Mouse (Mus musculus): Measurements from ENCODE around the gene Hspd1. TPM values are rescaled to one million over a fixed set of nuclear protein-coding genes. Genes with fewer than 3 reads are reported as not detected.
A peak's percentile ranks its signal among the peaks of the same experiment; 100 is the strongest.
"Not testable (repeated sequence)": the region's sequence is repeated elsewhere in the genome, so short reads cannot be mapped to it uniquely, and the experiment has no call there.

Gene Hspd1
- polyA plus RNA-seq, 1 experiment from 2014 or later, result 272 TPM

- H3K36me3 ChIP-seq, result peaks cover 82% of the 10 kb centered on the region
- no peak overlapping the region for H3K4me2 ChIP-seq
- no peak overlapping the region for H3K9ac ChIP-seq
- peaks cover 26% of the 10 kb centered on the region for H3K4me1 ChIP-seq (replicated peaks)
- H3K27ac ChIP-seq (replicated peaks), result no peak overlapping the region
- no peak for ATAC-seq (ENCODE audit: low FRiP score, low read depth)
- H3K4me3 ChIP-seq, result no peak overlapping the region
- 77% methylated on average over 1 of the region's 1 CpGs for WGBS
- H3K27me3 ChIP-seq, result no peaks in the 10 kb centered on the region
- no peaks in the 10 kb centered on the region for H3K9me3 ChIP-seq
Observed at GRCm38 (mm10) chr1:55082106-55082505, 5.9 kb downstream of the Hspd1 start.

DNA sequence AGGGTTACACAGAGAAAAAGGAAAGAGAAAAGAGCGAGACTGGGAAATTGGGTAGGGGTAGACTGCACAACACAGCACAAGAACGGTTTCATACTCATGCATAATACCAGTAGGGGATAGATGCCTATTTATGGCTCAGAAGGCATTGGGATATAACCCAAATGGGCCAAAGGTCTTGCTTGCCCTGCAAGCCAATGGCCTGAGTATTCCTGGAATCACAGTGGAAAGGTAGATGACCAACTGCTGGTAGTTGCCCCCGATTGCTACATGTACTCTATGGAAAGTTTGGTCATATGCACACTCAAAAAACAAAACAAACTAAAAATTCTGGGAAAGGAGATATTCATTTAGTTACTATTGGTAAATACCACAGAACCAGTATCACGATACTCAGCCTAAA lies 8.4 kb downstream of the Hspd1 start:
- H3K27ac ChIP-seq (replicated peaks), result no peak overlapping the region
- H3K9ac ChIP-seq, result no peak overlapping the region
- peaks cover 83% of the 10 kb centered on the region for H3K36me3 ChIP-seq
- no peak for ATAC-seq (ENCODE audit: low FRiP score, low read depth)
- peaks cover 4% of the 10 kb centered on the region; the same call in 1 of the 2 replicates for H3K4me1 ChIP-seq (replicated peaks)
- WGBS, result 96% methylated on average over 4 of the region's 4 CpGs
- H3K9me3 ChIP-seq, result no peaks in the 10 kb centered on the region
- H3K4me3 ChIP-seq, result no peak overlapping the region
- no peaks in the 10 kb centered on the region for H3K27me3 ChIP-seq
- H3K4me2 ChIP-seq, result no peak overlapping the region

GRCm38 (mm10) chr1:55076849-55077516 lies 11.1 kb downstream of the Hspd1 start:
- 87% methylated on average over 2 of the region's 2 CpGs for WGBS
- H3K4me3 ChIP-seq, result no peak overlapping the region
- no peak for ATAC-seq (ENCODE audit: low FRiP score, low read depth)

GRCm38 (mm10) chr1:55076395-55076743 lies 11.7 kb downstream of the Hspd1 start:
- Histone ChIP-seq H3K4me2 (no peak overlapping the region), H3K36me3 (peaks cover 57% of the 10 kb centered on the region)
- no peak for ATAC-seq (ENCODE audit: low FRiP score, low read depth)

More at GRCm38 (mm10) chr1:55076849-55077516, 11.1 kb downstream of the Hspd1 start:
- Histone ChIP-seq H3K27me3 (no peaks in the 10 kb centered on the region), H3K4me2 (no peak overlapping the region), H3K9ac (no peak overlapping the region), H3K4me1 (replicated peaks) (no peaks in the 10 kb centered on the region), H3K27ac (replicated peaks) (no peak overlapping the region), H3K9me3 (no peaks in the 10 kb centered on the region), H3K36me3 (peaks cover 63% of the 10 kb centered on the region)

GRCm38 (mm10) chr1:55075652-55076394 lies 12.2 kb downstream of the Hspd1 start:
- H3K9ac ChIP-seq, result no peak overlapping the region
- no peaks in the 10 kb centered on the region for H3K9me3 ChIP-seq
- no peak for ATAC-seq (ENCODE audit: low FRiP score, low read depth)
- H3K27ac ChIP-seq (replicated peaks), result no peak overlapping the region
- no peaks in the 10 kb centered on the region for H3K4me1 ChIP-seq (replicated peaks)
- H3K36me3 ChIP-seq, result peaks cover 52% of the 10 kb centered on the region
- H3K4me3 ChIP-seq, result no peak overlapping the region
- H3K27me3 ChIP-seq, result no peaks in the 10 kb centered on the region
- no peak overlapping the region for H3K4me2 ChIP-seq
- WGBS, result 77% methylated on average over 5 of the region's 5 CpGs

More at GRCm38 (mm10) chr1:55076395-55076743, 11.7 kb downstream of the Hspd1 start:
- no peaks in the 10 kb centered on the region for H3K27me3 ChIP-seq
- H3K4me3 ChIP-seq, result no peak overlapping the region
- no peaks in the 10 kb centered on the region for H3K9me3 ChIP-seq
- no peaks in the 10 kb centered on the region for H3K4me1 ChIP-seq (replicated peaks)
- H3K27ac ChIP-seq (replicated peaks), result no peak overlapping the region
- no peak overlapping the region for H3K9ac ChIP-seq

GRCm38 (mm10) chr1:55074757-55075156 lies 13.3 kb downstream of the Hspd1 start:
- no peak overlapping the region for H3K4me2 ChIP-seq
- ATAC-seq (ENCODE audit: low FRiP score, low read depth), result 0 out of 2 replicates have a peak, but pooled peaks have one; percentile 23
- peaks cover 47% of the 10 kb centered on the region for H3K36me3 ChIP-seq
- H3K9me3 ChIP-seq, result no peaks in the 10 kb centered on the region
- H3K4me3 ChIP-seq, result no peak overlapping the region
- no peaks in the 10 kb centered on the region for H3K4me1 ChIP-seq (replicated peaks)
- 77% methylated on average over 2 of the region's 2 CpGs for WGBS
- H3K27me3 ChIP-seq, result no peaks in the 10 kb centered on the region
- H3K27ac ChIP-seq (replicated peaks), result no peak overlapping the region
- no peak overlapping the region for H3K9ac ChIP-seq

- H3K9ac ChIP-seq; H3K4me1 ChIP-seq (replicated peaks); H3K27me3 ChIP-seq; ATAC-seq (ENCODE audit: low FRiP score, low read depth); H3K27ac ChIP-seq (replicated peaks); H3K4me3 ChIP-seq; H3K9me3 ChIP-seq; H3K4me2 ChIP-seq: not testable (repeated sequence)
- H3K36me3 ChIP-seq, result peaks cover 40% of the 10 kb centered on the region
Observed at GRCm38 (mm10) chr1:55072328-55072727, 15.7 kb downstream of the Hspd1 start.

GRCm38 (mm10) chr1:55061772-55062171 lies 26.3 kb downstream of the Hspd1 start:
- ATAC-seq (ENCODE audit: low FRiP score, low read depth), result no peak
- Histone ChIP-seq H3K9me3 (no peaks in the 10 kb centered on the region), H3K36me3 (peaks cover 13% of the 10 kb centered on the region), H3K27ac (replicated peaks) (no peak overlapping the region), H3K4me2 (no peak overlapping the region), H3K9ac (no peak overlapping the region), H3K4me3 (no peak overlapping the region), H3K27me3 (no peaks in the 10 kb centered on the region), H3K4me1 (replicated peaks) (no peaks in the 10 kb centered on the region)
- 93% methylated on average over 4 of the region's 4 CpGs for WGBS

DNA sequence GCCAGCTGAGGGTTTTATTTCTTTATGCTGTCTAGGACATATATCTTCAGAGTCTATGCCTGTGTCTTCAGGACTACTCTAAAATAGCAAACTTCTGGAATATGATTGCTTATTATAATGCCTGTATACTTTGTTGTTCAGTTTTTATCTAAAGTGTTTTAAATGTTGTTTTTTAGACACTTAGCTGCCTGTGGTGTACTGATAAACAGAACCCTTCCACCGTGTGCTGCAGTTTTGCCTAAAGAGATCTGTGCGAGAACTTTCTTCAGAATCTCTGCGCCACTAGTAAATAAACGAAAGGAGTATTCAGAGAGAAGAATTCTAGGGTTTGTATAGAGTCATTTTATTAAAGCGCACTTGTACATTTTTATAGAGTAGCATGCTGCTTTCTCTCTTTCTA lies 26.9 kb downstream of the Hspd1 start:
- no peak overlapping the region for H3K9ac ChIP-seq
- H3K36me3 ChIP-seq, result peaks cover 7% of the 10 kb centered on the region; the same call in 1 of the 2 replicates
- no peak overlapping the region for H3K4me2 ChIP-seq
- no peak overlapping the region for H3K27ac ChIP-seq (replicated peaks)
- 94% methylated on average over 5 of the region's 5 CpGs for WGBS
- H3K4me1 ChIP-seq (replicated peaks), result no peaks in the 10 kb centered on the region
- no peak for ATAC-seq (ENCODE audit: low FRiP score, low read depth)
- H3K9me3 ChIP-seq, result no peaks in the 10 kb centered on the region
- no peaks in the 10 kb centered on the region for H3K27me3 ChIP-seq
- no peak overlapping the region for H3K4me3 ChIP-seq

DNA sequence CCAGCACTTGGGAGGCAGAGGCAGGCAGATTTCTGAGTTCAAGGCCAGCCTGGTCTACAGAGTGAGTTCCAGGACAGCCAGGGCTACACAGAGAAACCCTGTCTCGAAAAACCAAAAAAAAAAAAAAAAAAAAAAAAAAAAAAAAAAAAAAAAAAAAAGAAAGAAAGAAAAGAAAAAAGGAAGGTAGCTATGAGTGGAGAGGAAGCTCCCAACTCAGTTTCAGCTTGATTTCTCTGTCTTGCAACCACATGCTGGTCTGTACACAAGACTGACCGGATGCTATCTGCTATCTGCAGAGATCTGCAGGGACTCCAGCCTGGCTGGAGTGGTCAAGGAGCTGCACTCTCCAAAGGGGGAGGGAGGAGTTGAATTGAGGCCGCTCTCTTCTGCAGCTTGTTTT lies 29.7 kb downstream of the Hspd1 start:
- not testable (repeated sequence) for H3K4me2 ChIP-seq; H3K27me3 ChIP-seq; H3K27ac ChIP-seq (replicated peaks); H3K9me3 ChIP-seq; H3K4me3 ChIP-seq; ATAC-seq (ENCODE audit: low FRiP score, low read depth); H3K9ac ChIP-seq; H3K36me3 ChIP-seq
- 84% methylated on average over 2 of the region's 3 CpGs for WGBS
- H3K4me1 ChIP-seq (replicated peaks), result peaks cover 11% of the 10 kb centered on the region

- no peak overlapping the region for H3K27ac ChIP-seq (replicated peaks)
- H3K4me1 ChIP-seq (replicated peaks), result peaks cover 17% of the 10 kb centered on the region
- 0 out of 2 replicates have a peak, but pooled peaks cover 6% of the 10 kb centered on the region for H3K27me3 ChIP-seq
- no peaks in the 10 kb centered on the region for H3K36me3 ChIP-seq
- H3K9me3 ChIP-seq, result no peaks in the 10 kb centered on the region
- H3K4me3 ChIP-seq, result no peak overlapping the region
- H3K4me2 ChIP-seq, result no peak overlapping the region
- 87% methylated on average over 5 of the region's 5 CpGs for WGBS
- no peak for ATAC-seq (ENCODE audit: low FRiP score, low read depth)
- H3K9ac ChIP-seq, result no peak overlapping the region
Observed at GRCm38 (mm10) chr1:55055322-55056115, 32.5 kb downstream of the Hspd1 start.

GRCm38 (mm10) chr1:55053596-55053995 lies 34.4 kb downstream of the Hspd1 start:
- no peaks in the 10 kb centered on the region for H3K9me3 ChIP-seq
- H3K9ac ChIP-seq, result no peak overlapping the region
- no peaks in the 10 kb centered on the region for H3K36me3 ChIP-seq
- WGBS, result 75% methylated on average over 4 of the region's 4 CpGs
- H3K4me2 ChIP-seq, result peak overlapping the region; percentile 95
- ATAC-seq (ENCODE audit: low FRiP score, low read depth), result no peak
- peaks cover 17% of the 10 kb centered on the region for H3K4me1 ChIP-seq (replicated peaks)
- peak overlapping the region; percentile 86 for H3K4me3 ChIP-seq
- no peak overlapping the region for H3K27ac ChIP-seq (replicated peaks)
- 0 out of 2 replicates have a peak, but pooled peaks cover 6% of the 10 kb centered on the region for H3K27me3 ChIP-seq

Data from hindbrain, embryonic 15.5 days (tissue).